Mouse (Mus musculus) E14TG2a.4 (cell line): ENCODE data around the gene Morc4.

Source experiments
- CTCF ChIP-seq: conservative IDR thresholded peaks from 2 replicates; pipeline ENCODE4 v1.5.1; 2014; ENCODE audit warnings: low read length
- NANOG ChIP-seq: IDR thresholded peaks from 2 replicates; pipeline ENCODE4 v1.6.1; 2014; ENCODE audit warnings: borderline replicate concordance, low read length, mixed read lengths

DNA sequence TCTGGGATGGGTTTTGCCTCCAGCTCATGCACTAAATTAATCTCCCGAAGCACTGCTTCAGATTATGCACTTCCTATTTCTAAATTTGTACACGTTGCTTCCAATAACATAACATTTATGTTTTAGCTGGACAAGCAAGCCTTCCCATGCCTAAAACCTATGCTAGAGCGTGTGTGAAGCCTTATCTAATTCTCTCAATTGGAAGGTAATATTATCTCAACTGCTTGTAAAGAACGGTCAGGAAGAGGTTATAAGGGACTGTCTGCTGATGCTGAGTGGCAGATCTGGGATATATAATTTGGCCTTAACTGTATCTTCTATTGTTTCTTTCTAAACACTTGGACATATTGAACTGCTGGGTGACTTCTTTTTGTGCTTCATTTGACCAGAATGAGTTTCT, 44.6 kb downstream of the Morc4 start:
- no peak for TF ChIP-seq CTCF
- TF ChIP-seq NANOG, result no peak
